Mouse (Mus musculus): ENCODE data around the gene Rnf212. TPM values are rescaled to one million over a fixed set of nuclear protein-coding genes. Genes with fewer than 3 reads are reported as not detected.

Rnf212 gene
- polyA plus RNA-seq, 1 experiment = 1.4 TPM

DNA sequence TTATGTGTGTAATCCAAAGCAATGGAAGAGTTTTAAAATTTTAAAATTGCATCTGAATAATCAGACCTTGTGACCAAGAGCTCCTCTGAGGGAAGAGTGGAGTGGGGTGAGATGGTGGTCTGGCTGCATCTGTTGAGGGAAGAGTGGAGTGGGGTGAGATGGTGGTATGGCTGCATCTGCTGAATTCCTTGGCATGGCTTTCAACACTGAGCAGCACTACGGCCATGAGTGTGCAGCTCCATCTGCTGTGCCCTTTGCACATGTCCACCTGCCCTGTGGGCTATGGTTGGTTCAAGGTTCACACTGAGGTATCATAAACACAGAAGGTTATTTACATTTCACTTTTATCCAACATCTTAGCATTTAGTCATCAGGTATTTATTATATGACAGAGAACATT is 47.4 kb downstream of the Rnf212 start:
- no peak for TF ChIP-seq POLR2A (IDR thresholded peaks at IDR 0.05; ENCODE audit: low read depth, low read length)
- no peak for TF ChIP-seq CTCF (IDR thresholded peaks at IDR 0.05; ENCODE audit: extremely low read depth, insufficient read depth, insufficient read length, insufficient replicate concordance)
- Histone ChIP-seq H3K36me3 (ENCODE audit: control insufficient read depth, insufficient read depth, low read length) (no peaks in the 10 kb centered on the region), H3K4me3 (ENCODE audit: extremely low read depth, insufficient read depth, insufficient read length) (no peak overlapping the region), H3K27ac (ENCODE audit: insufficient read depth, low read length) (no peak overlapping the region), H3K27me3 (ENCODE audit: control insufficient read depth, insufficient read depth, low read length) (no peaks in the 10 kb centered on the region), H3K4me1 (ENCODE audit: control insufficient read depth, insufficient read depth, insufficient read length) (no peaks in the 10 kb centered on the region)
- 89% methylated on average over 1 of the region's 1 CpGs for WGBS
- DNase-seq (ENCODE audit: low read depth in 1 of 2, low spot score in 2 of 2) = no peak

DNA sequence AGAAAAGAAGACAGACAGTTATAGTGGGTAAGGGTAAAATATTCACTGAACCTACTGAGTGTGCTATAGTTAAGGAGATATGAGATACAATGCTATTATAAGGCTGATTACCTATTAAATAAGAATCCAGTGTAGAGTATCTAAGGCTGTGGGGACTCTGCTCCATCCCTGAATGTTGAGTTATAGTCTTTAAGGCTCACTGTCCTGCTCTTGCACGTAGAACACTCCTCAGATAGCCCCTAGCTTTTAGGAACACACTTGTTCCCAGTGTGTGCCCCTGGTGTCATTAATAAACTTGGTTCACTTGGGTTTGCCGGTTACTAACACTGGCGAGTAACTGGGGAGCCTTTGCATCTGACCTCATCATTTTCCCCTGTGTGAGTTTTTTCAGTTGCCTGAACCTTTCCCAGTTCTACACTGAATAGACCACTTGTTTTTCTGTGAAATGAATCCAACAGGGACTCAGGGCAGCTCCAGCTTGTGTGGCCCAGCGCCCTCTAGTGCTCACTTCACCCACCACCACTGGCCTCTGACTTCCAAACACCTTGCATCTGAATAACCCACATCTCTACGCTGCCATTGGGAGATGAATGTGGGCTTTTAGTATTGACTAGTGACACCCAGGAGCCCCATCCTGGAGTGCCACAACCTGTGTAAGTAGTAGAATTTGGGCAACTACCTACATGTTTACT is 48.1 kb downstream of the Rnf212 start:
- Histone ChIP-seq H3K27me3 (ENCODE audit: control insufficient read depth, insufficient read depth, low read length) (no peaks in the 10 kb centered on the region), H3K4me1 (ENCODE audit: control insufficient read depth, insufficient read depth, insufficient read length) (no peaks in the 10 kb centered on the region), H3K4me3 (ENCODE audit: extremely low read depth, insufficient read depth, insufficient read length) (no peak overlapping the region), H3K36me3 (ENCODE audit: control insufficient read depth, insufficient read depth, low read length) (no peaks in the 10 kb centered on the region), H3K27ac (ENCODE audit: insufficient read depth, low read length) (no peak overlapping the region)
- 31% methylated on average over 5 of the region's 5 CpGs for WGBS
- DNase-seq (ENCODE audit: low read depth in 1 of 2, low spot score in 2 of 2) = peak in 1 of 2 experiments; percentile 36
- TF ChIP-seq POLR2A (IDR thresholded peaks at IDR 0.05; ENCODE audit: low read depth, low read length) = no peak
- TF ChIP-seq CTCF (IDR thresholded peaks at IDR 0.05; ENCODE audit: extremely low read depth, insufficient read depth, insufficient read length, insufficient replicate concordance) = peak; percentile 64; the same call in 1 of the 2 replicates

DNA sequence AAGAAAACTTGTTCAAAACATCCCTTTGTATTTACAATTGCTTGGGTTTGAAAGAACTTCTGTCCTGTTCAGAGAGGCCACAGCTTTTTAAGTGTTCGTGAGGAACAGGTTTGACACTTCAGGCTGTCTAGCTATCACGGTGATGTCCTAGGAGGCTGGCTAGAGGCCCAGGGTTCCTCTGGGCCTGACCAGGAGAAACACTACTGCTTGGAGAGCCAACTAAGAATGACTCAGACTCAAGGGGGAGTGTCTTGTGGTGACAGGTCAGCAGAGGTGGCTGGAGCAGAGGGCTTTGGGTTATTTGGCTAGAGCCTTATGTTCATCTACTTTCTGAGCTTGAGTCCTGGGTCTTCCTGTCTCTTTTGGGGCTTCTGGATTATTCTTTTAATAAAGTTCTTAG is 50.8 kb downstream of the Rnf212 start:
- Histone ChIP-seq H3K4me3 (ENCODE audit: extremely low read depth, insufficient read depth, insufficient read length) (no peak overlapping the region), H3K27me3 (ENCODE audit: control insufficient read depth, insufficient read depth, low read length) (no peaks in the 10 kb centered on the region), H3K36me3 (ENCODE audit: control insufficient read depth, insufficient read depth, low read length) (no peaks in the 10 kb centered on the region), H3K4me1 (ENCODE audit: control insufficient read depth, insufficient read depth, insufficient read length) (no peaks in the 10 kb centered on the region), H3K27ac (ENCODE audit: insufficient read depth, low read length) (no peak overlapping the region)
- DNase-seq (ENCODE audit: low read depth in 1 of 2, low spot score in 2 of 2) = no peak
- 50% methylated on average over 2 of the region's 2 CpGs for WGBS
- no peak for TF ChIP-seq POLR2A (IDR thresholded peaks at IDR 0.05; ENCODE audit: low read depth, low read length)
- no peak for TF ChIP-seq CTCF (IDR thresholded peaks at IDR 0.05; ENCODE audit: extremely low read depth, insufficient read depth, insufficient read length, insufficient replicate concordance)

DNA sequence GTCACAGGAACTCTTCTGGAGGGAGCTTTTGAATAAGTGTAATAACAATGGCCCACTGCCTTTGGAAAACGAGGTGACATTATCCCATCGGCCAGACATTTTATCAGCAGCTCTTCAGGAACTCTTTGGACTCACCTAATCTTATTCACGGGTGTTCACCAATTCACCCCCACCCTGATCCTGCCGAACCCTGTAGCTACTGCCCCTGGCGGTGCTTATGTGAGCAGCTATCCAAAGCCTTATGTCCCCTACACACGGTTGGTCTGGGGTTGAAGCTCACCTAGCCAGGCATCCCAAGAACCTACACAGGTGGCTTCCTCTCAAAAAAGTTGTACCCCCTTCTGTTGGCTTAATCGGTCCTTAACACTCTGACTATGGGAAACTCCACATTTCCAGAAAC is 55.0 kb downstream of the Rnf212 start:
- Histone ChIP-seq H3K4me1 (ENCODE audit: control insufficient read depth, insufficient read depth, insufficient read length) (no peaks in the 10 kb centered on the region), H3K27me3 (ENCODE audit: control insufficient read depth, insufficient read depth, low read length) (no peaks in the 10 kb centered on the region), H3K4me3 (ENCODE audit: extremely low read depth, insufficient read depth, insufficient read length) (no peak overlapping the region), H3K27ac (ENCODE audit: insufficient read depth, low read length) (no peak overlapping the region), H3K36me3 (ENCODE audit: control insufficient read depth, insufficient read depth, low read length) (no peaks in the 10 kb centered on the region)
- no peak for TF ChIP-seq POLR2A (IDR thresholded peaks at IDR 0.05; ENCODE audit: low read depth, low read length)
- TF ChIP-seq CTCF (IDR thresholded peaks at IDR 0.05; ENCODE audit: extremely low read depth, insufficient read depth, insufficient read length, insufficient replicate concordance) = no peak
- 65% methylated on average over 7 of the region's 7 CpGs for WGBS
- no peak for DNase-seq (ENCODE audit: low read depth in 1 of 2, low spot score in 2 of 2)

DNA sequence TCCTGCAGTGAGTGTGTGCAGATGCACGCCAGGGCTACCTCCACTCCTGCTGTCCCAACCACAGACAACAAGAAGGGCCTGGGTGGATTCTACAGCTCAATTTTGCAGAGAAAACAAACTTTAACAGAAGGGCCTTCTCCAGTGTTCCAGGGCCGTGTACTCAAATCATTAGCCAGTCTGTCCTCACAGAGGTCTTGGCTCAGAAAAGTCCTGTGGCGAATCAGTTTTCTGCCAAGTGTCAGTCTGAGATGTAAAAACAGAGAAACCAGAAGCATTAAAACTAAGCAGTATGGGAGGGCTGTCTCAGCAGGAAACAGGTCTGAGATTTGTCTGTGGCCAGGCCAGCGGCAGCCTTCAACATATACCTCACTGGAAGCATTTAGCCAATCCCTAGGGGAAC is 56.7 kb downstream of the Rnf212 start:
- 84% methylated on average over 4 of the region's 4 CpGs for WGBS
- no peak for DNase-seq (ENCODE audit: low read depth in 1 of 2, low spot score in 2 of 2)
- TF ChIP-seq POLR2A (IDR thresholded peaks at IDR 0.05; ENCODE audit: low read depth, low read length) (no peak), CTCF (IDR thresholded peaks at IDR 0.05; ENCODE audit: extremely low read depth, insufficient read depth, insufficient read length, insufficient replicate concordance) (no peak)
- H3K27ac ChIP-seq (ENCODE audit: insufficient read depth, low read length) = no peak overlapping the region
- H3K27me3 ChIP-seq (ENCODE audit: control insufficient read depth, insufficient read depth, low read length) = no peaks in the 10 kb centered on the region
- H3K4me3 ChIP-seq (ENCODE audit: extremely low read depth, insufficient read depth, insufficient read length) = no peak overlapping the region
- no peaks in the 10 kb centered on the region for H3K36me3 ChIP-seq (ENCODE audit: control insufficient read depth, insufficient read depth, low read length)
- no peaks in the 10 kb centered on the region for H3K4me1 ChIP-seq (ENCODE audit: control insufficient read depth, insufficient read depth, insufficient read length)

DNA sequence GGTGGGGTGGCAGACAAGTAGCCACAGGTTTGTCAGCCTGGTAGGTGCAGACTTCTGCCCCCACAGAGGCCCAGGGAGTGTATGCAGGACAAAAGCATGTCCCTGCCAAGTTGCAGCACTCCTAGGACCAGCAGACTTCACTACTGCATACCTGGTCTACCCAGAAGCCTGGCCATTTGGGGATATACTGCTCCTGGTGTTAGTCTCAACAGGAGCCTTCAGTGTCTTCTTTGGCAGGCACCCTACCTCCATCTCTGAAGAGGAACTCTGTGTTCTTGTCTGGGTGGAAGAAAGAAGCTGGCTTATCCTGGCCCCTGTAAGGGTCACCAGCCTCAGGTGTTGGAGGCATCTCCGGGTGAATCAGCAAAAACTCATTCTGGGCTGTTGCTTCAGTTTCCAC is 58.8 kb downstream of the Rnf212 start:
- DNase-seq (ENCODE audit: low read depth in 1 of 2, low spot score in 2 of 2) = no peak
- no peaks in the 10 kb centered on the region for H3K27me3 ChIP-seq (ENCODE audit: control insufficient read depth, insufficient read depth, low read length)
- no peak for TF ChIP-seq CTCF (IDR thresholded peaks at IDR 0.05; ENCODE audit: extremely low read depth, insufficient read depth, insufficient read length, insufficient replicate concordance)
- TF ChIP-seq POLR2A (IDR thresholded peaks at IDR 0.05; ENCODE audit: low read depth, low read length) = no peak
- H3K4me3 ChIP-seq (ENCODE audit: extremely low read depth, insufficient read depth, insufficient read length) = no peak overlapping the region
- 93% methylated on average over 1 of the region's 1 CpGs for WGBS
- H3K36me3 ChIP-seq (ENCODE audit: control insufficient read depth, insufficient read depth, low read length) = no peaks in the 10 kb centered on the region
- no peak overlapping the region for H3K27ac ChIP-seq (ENCODE audit: insufficient read depth, low read length)
- H3K4me1 ChIP-seq (ENCODE audit: control insufficient read depth, insufficient read depth, insufficient read length) = no peaks in the 10 kb centered on the region

DNA sequence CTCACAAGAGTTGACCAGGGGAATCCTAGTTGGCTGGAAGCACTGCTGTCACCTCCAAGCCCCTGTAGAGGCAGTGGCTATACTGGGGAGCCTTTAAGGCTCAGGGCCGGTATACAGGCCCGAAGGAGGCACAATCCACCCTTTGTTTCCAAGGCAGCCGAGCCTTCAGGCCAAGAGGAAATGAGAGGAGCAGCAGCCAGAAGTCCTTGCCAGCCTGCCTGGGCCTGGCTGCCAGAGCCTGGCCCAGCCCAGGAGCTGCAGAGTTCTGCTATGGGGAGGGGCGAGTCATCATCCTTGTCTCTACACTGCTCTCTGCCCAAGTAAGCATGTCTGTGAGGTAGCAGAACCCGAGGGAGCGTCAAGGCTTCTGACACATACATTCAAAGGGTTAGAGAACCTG is 60.6 kb downstream of the Rnf212 start:
- no peaks in the 10 kb centered on the region for H3K4me1 ChIP-seq (ENCODE audit: control insufficient read depth, insufficient read depth, insufficient read length)
- no peak overlapping the region for H3K4me3 ChIP-seq (ENCODE audit: extremely low read depth, insufficient read depth, insufficient read length)
- no peaks in the 10 kb centered on the region for H3K36me3 ChIP-seq (ENCODE audit: control insufficient read depth, insufficient read depth, low read length)
- no peak for TF ChIP-seq CTCF (IDR thresholded peaks at IDR 0.05; ENCODE audit: extremely low read depth, insufficient read depth, insufficient read length, insufficient replicate concordance)
- TF ChIP-seq POLR2A (IDR thresholded peaks at IDR 0.05; ENCODE audit: low read depth, low read length) = no peak
- H3K27ac ChIP-seq (ENCODE audit: insufficient read depth, low read length) = no peak overlapping the region
- H3K27me3 ChIP-seq (ENCODE audit: control insufficient read depth, insufficient read depth, low read length) = no peaks in the 10 kb centered on the region
- 62% methylated on average over 6 of the region's 6 CpGs for WGBS
- DNase-seq (ENCODE audit: low read depth in 1 of 2, low spot score in 2 of 2) = no peak
